Mouse (Mus musculus): ENCODE measurements around the gene Snrk.

Gene Snrk

DNA sequence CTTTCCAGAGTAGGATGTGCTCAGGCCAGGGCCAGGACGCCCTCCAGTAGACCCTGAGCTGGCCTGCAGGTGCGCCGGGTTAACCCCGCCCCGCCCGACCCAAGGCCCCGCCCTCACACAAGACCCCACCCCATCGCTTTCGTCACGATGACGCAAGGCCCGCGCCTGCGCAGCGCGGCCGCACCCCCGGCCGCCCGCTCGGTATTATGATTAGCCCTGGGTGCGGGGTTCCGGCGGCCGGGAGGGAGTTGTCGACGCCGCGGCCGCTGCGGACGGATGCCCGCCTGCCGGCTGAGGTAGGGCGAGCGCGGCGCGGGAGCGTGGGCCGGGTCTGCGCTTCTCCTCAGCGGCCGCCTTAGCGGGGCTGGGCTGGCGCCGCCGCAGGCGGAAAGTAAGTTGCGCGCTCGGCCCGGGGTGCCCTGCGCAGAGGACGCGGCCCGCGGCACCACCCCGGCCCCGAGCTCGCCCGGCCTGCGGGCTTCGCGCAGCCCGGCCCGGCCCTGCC lies at the start of gene Snrk:
Gene Snrk, plus strand, starts transcription at position 155 of the 505 bp plus-strand sequence.
- DNase-seq (ENCODE audit: low read depth), result no peak

DNA sequence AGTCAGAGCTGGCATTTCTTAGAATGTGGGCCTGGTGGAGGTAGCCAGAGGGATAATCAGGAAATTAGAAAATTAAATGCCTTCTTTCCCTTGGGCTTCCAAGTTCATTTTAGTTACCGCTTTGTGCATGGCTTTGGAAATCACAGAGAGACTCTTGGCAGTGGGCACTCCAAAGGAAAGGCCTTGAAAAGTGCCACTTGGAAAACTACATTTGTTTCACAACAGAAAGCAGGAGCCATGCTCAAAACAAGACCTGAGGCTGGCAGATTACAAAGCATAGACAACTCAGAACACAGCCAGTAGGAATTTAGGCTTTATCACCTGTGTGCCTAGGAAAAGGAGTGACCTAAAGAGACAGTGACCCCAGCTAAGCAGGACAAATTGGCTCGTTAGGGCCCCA lies 49.4 kb upstream of the Snrk start:
- no peak for DNase-seq (ENCODE audit: low read depth)

DNA sequence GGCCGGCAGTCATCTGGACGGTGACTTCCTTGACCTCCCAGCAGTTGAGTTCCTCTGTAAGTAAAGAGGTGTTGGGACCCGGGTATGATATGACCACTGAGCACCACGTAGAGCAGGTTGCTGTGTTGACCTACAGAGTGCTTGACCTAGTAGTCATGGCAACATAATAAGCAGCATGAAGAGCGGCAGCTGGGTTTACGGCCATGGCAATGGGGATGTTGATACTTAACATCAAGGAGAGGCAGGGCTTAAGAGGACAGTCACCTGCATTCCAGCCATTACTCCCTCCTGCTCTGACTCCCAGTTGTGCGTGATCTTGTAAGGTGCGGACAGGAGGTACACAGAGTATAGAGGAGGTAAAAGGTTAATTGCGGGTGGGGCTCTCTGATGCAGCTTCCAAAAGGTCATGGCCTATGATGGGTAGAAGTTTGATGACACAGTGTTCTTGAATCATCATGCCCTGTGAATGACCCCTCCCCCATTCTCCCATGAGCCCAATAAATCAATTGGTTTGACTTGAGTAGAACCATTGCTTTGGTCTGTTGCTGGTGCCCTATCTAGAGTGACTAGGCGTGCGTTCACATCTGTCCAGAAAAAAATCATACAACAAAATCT lies 47.4 kb upstream of the Snrk start:
- DNase-seq (ENCODE audit: low read depth), result no peak

DNA sequence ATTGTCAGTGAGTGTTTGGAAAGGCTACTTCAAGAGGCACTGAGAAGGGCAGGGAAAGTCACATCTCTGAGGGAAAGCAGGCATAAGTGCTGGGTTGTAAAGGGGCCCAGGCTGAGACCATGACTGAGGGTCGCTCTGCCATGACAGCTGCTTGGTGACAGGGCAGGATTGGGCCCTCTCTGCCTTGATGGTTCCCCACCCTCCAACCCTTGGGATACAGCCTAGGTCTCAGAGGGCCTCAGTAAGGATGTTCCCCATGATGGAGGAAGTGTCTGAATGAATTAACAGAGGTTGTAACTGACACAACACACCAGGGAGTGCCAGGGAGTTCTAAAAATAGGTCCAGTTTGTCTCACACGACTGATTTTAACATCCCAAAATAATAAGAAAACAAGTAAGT lies 43.1 kb upstream of the Snrk start:
- no peak for DNase-seq (ENCODE audit: low read depth)

DNA sequence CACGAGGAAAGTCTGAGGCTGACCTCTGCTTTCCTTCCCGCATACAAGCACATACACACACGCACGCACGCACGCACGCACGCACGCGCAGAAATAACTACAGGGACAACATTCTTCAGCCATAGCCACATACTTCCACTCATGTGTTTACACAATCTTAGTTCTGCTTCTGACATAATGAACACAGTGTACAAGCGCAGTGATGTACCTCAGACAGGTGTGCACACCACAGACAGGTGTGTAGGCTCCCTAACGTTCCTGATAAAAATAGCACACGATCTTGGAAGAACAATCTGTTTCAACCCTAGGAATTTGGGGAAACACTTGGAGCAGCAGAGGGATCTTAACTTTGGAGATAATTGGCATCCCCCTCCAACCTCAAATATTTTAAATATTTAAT lies 42.5 kb upstream of the Snrk start:
- no peak for DNase-seq (ENCODE audit: low read depth)

DNA sequence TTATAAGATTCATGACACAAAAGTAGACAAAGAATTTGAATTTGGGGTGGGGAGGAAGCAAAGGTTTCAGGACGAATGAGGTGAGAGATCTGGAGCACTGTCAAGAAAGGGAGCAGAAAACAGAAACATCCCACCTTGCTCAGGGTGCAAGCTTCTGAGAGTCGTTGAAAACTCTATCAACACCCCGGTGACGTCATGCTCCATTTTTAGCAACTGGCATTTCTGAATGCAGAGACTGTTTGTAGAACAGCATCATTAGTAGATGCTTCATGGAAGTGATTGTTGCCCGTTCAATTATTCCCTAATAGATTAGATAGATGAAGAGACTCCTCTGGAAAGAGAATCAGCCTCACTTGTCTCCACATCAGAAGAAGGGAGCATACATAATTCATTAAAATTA lies 38.6 kb upstream of the Snrk start:
- no peak for DNase-seq (ENCODE audit: low read depth)

DNA sequence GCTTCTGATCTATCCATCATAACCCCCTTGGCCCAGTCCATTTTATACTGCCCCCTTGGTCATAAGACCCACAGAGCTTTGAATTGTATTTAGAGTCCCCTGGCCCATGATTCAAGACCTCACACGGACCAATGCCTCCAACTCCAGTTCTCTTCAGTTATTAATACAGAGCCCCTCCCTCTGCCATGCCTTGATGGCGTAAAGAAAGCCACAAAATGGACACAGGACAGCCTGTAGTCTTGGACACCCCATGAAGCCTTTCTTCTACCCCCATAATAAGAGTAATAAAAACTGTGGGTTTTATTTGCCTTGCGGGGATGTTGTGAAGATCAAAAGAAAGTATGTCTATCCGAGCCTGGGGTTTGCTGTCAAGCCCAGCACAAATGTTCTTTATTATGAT lies 33.4 kb upstream of the Snrk start:
- DNase-seq (ENCODE audit: low read depth), result no peak

DNA sequence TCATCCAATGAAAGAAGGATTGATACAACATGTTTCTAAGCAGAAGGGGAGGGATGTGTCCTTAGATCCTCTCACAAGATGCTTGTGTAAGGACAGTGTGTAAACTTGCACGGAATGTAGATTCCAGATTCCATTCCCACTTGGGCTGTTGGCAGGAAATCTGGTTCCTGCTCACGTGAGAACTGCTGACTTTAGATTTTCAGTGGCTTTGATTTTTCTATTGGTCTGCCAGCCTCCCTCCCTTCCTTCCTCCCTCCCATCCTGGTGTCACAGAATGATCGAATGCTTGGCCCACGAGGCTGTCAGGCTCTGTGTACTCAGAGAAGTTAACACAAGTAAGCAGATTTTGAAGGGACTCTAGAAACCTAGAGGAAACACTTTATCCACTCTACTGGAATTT lies 32.9 kb upstream of the Snrk start:
- peak; percentile 37 for DNase-seq (ENCODE audit: low read depth)

DNA sequence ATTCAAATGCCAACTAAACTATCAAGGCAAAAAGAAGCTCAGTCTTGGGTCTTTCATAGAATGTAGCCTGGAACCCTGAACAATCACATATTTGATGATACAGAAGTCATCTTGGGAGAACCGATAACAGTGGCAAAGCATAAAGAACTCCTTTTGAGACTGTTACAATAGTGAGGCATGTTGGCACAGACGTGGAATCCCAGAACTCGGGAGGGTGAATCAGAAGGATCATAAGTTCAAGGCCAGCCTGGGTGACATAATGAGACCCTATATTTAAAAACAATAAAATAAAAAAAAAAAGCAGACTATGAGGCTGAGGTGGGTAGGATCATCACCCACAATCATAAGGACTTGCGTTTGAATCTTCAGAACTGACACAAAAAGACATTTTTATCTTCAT lies 32.4 kb upstream of the Snrk start:
- DNase-seq (ENCODE audit: low read depth), result no peak

DNA sequence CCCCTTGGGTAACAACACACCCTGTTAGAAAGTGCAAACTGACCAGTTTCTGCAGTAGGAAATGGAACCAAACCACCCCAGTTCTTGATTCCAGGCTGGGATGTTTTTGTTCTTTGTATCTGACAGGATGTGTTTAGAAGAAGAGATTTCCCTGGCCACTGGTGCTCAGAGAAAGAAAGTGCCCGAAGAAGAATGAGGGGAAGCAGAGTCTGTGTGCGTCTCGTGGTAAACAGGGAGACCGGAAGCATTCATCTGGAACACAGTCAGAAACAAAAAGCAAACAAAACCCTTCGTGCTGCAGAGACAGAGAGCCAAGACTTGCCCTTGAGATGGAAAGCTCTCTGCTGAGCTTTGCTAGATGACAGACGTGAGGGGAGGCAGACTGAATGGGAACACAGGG lies 32.0 kb upstream of the Snrk start:
- DNase-seq (ENCODE audit: low read depth), result no peak

DNA sequence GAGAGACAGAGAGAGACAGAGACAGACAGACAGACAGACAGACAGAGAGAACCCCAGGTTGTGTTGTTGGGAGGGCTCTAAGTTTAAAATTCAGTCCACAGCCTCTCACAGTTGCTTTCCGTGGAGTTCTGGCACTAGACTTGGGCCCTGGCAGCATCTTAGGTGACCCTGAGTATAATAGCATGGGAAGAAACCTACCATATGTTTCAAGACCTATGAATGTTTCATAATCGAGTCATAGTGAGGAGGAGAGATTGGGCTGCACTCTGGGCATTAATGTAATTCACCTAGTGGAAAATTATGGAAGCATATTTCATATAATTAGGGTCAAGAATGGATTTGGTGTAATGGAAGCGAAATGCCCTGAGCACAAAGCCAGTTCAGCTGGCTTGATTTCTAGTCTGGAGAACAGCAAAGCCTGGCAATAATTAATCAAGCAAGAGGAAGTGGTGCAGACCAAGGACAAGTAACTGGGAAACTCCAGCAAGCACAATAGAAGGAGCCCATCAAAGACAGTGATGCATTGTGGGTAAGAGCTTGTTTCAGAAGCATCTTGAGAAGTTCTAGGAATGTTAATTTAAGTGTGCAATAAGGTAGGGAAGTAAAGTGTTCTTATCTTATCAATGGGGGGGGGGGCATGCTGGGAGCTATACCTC lies 31.4 kb upstream of the Snrk start:
- DNase-seq (ENCODE audit: low read depth), result no peak

DNA sequence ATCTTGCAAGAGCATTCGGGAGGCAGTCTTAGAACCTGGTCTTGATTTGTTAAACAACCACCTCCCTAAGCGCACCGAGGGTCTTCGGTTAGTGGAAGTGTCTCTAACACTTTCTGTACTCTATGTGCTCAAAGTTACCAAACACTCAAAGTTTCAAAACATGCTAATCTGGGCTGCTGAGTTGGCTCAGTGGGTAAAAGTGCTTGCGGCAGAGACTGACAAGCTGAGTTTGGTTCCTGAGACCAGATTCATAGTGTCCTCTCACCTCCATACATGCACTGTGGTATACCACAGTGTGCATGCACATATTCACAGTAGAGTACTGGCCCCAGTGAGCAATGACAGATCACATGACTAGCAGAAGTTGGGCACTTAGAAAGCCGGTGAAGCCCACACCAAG lies 30.0 kb upstream of the Snrk start:
- DNase-seq (ENCODE audit: low read depth), result no peak

DNA sequence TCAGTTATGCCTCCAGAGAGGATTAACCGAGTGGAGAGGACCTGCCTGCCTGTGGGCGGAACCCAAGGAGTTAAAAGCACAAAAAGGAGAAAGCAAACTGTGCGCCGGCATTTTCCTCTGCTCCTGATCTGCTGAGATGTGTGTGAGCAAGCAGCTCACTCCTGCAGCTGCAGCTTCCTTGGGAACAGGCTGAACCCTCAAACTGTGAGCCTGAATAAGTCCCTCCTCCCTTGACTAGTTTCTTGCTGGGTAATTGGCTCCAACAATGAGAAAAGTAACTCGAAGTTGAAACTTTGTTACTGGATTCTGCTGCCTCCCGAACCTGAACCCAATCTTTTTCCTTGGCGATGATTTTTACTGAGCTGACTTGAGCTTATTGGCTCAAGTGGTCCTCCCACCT lies 25.9 kb upstream of the Snrk start:
- DNase-seq (ENCODE audit: low read depth), result no peak

DNA sequence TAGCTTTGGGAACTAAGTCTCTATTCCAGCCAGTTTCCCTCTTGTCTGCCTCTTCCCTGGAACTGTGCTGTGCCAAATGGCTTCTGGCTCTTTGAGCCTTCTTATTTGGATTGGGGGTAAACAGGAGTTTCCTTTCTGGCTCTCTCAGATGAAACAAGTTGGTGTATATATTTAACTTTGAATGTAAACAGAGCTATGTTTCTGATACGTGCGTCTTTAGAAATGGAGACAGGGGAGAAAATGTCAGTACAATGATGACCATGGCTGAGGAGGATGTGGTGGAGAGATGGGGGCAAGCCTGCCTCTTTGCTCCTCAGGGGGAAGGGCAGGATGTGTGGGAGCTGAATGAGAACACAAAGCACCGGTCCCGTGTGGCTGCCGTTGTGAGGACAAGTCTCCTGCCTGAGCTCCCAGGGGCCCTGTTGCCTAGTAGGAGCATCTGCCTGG lies 25.3 kb upstream of the Snrk start:
- no peak for DNase-seq (ENCODE audit: low read depth)

DNA sequence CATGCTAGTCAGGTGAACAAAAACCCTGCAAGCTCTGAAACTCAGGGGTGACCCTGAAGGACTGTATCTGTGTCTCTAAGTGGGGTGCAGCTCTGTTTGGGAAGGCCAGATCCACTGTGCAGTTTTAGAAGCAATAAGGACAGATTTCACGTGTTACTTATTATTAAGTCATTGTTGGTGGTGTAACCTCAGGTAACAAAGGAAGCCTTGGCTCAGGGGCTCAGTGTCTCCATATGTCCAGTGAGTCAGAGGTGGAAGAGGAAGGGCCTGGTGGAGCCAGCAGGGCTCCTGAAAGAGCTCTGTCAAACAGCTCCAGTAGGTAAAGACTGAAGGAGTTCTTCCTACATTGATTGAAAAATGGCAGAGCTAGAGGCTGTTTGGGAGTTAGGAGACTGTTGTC lies 22.9 kb upstream of the Snrk start:
- DNase-seq (ENCODE audit: low read depth), result no peak

DNA sequence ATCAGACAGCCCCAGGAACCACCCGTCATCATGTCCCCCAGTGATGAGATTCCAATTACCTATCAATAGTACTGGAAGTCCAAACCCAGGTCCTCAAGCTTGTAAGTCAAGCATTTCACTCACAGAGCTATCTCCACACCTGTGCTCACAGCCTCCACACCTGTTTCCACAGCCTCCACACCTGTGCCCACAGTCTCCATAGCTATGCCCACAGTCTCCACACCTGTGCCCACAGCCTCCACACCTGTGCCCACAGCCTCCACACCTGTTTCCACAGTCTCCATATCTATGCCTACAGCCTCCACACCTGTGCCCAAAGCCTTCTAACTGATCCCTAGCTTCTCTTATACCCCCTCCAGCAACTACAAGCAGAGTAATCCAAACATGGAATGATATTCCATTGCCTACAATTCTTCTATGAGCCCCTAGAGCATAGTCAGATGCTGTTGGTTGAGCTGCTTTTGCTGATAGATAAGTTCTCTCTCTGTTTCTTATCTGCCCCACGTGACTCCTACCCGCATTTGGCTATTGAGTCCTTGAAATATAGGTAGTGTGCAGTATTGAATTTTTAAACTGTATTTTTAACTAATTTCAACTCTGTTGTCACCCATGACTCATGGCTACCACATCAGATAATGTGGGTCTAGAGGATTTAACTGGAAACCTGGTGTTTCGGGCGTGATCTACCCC lies 20.1 kb upstream of the Snrk start:
- no peak for DNase-seq (ENCODE audit: low read depth)

DNA sequence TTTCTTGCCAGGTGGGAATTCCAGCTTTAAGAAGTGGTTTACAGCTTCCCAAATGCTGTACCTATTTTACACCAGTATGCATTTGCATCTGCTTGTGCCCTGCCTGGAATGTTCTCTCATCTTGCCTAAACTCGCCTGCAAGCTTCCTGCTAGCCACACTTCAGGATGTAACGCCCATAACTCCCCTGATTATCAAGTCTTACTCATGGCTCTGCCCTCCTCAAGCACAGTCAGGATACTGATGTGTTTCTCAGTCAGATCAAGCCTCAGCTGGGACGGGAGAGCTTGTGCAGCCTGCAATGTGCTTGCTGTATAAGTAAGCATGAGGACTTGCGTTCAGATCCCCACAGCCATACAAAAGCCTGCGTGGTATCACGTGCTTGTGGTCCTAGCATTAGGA lies 19.5 kb upstream of the Snrk start:
- DNase-seq (ENCODE audit: low read depth), result no peak

DNA sequence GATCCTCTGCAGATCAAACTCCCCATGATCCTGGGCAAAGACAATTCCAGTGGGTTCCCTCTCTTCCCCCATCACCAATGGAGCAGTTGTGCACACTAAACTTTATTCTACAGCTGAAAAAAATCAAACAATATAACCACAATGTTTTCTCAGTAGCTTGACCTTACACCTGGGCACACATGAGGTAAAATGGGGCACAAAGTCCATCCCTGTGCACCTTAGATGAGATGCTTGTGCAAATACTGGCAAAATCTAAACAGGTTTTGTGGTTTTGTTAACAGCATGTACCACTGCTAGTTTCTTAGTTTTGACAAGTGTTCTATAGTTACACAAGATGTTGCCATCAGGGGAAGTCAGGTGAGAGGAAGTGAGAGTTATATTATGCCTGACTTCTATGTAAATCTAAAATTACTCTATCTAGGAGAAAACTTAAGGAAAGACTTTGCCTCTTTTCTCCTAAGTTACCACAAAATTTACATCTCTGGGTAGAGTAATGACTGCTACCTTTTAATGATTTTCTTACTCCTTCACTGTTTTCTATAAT lies 16.4 kb upstream of the Snrk start:
- no peak for DNase-seq (ENCODE audit: low read depth)

DNA sequence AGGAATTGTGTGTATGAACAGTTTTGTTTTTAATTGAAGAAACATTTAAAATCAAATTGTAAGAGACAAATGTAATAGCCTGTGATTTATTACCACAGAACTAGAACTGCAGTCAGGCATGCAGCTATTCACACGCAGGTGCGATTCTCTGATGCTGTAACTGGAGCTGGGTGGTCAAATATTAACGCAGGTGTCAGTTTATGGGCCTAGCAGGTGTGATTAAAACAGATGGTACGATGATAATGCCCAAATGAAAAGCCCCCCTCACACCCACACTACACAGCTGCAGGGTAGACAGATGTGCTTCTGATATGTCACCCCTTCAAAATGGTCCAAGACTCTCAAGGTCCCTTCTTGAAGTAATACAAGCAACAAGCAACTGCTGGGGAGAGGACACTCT lies 15.9 kb upstream of the Snrk start:
- no peak for DNase-seq (ENCODE audit: low read depth)

DNA sequence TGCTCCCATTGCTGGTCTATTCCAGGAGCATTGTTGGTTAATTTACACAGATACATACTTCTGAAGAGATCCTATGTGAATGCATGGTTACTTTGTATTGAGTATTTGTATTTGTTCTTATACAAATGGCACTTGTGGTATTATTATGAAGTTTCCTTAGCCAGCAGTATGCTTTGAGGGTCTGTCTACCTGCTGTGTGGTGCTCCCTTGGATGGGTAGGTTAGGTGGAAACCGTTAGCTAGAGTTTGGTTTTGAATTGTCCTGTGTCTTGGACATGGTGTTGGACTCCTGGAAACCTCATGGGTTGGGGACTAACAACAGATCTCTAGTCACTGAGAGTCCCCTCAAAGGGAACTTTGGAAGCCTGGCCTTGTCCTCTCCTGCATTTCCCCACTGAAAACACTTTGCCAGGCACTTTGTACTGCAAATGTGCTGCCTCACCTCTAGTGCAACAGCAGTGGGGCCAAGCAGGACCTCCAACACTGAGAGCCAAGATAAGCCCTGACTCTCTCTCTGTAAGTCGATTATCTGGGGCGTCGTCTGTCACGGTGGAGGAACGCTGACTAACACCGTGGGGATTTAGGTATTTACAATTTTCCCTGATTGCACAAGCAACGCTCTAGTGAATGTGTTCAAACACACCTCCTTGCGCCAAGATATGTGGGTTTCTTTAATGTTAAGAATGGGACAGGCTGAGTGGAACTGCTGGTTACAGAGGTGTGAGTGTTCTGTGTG lies 13.3 kb upstream of the Snrk start:
- DNase-seq (ENCODE audit: low read depth), result no peak

DNA sequence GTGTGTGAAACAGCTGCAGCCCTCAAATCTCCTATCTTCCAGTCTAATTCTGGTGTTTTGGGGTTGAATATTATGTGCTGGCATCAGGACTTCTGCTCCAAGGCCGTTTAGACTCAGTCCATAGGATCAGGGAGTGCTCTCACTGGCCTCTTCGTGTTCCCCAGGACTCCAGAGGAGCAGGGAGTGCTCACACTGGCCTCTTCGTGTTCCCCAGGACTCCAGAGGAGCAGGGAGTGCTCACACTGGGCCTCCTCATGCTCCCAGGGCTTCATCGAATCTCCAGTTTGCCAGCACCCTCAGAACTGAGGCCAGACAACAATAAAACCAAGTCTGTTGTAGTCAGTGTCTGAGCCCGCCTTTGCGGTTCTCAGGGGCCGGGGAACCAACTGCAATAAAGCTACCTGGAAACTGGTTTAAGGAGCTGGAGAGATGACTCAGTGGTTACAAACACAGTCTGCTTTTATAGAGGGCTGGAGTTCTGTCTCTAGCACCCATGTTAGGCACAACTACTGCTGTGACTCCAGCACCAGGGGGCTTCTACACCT lies 12.7 kb upstream of the Snrk start:
- no peak for DNase-seq (ENCODE audit: low read depth)

DNA sequence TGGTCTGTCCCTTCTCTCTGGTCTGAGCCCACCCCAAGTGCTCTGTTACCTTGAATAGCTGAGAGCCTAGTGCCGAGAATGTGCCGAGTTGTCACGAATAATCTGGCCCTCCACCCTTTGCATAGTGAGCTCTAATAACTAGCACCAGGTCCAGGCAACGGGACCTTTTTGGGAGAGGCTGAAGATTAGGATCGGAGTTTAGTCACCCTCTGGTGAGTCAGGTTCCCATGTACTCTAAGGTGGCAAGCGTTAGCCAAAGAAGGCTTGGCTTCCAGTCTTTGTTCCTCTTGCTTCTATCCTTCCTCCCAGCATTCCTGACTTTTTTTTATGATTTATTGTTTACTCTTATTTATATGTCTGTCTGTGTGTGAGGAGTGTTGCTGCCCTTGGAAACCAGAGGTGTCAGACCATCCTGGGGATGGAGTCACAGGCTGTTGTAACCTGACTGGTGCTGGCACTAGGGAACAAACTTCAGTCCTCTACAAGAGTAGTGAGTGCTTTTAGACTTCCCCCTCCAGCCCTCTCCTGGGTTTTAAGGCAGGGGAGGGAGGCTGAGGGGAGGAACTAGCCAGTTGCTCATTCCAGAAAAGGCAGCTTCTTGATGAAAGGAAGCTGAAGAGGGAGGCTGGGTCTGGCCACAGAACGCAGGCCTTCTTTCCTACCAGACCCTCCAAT lies 9.2 kb upstream of the Snrk start:
- no peak for DNase-seq (ENCODE audit: low read depth)
